Mouse (Mus musculus) G1E (cell line): ENCODE measurements around the gene Pax5.

Experiments used
- CTCF ChIP-seq: IDR thresholded peaks from 2 replicates; pipeline ENCODE4 v1.5.1; 2012; ENCODE audit warnings: low read depth, low read length, inconsistent platforms, mixed read lengths
- GATA1 ChIP-seq: IDR thresholded peaks from 2 replicates; pipeline ENCODE4 v1.6.1; 2012; ENCODE audit warnings: borderline replicate concordance, low read length, inconsistent platforms, mixed read lengths
- GATA2 ChIP-seq: IDR thresholded peaks from 2 replicates; pipeline ENCODE4 v1.6.1; 2012; ENCODE audit warnings: low read depth, low read length, inconsistent platforms, borderline replicate concordance
- POLR2AphosphoS5 ChIP-seq: IDR thresholded peaks from 2 replicates; pipeline ENCODE4 v1.6.1; 2012; ENCODE audit warnings: low read depth, low read length, inconsistent platforms; ENCODE audit not compliant: insufficient replicate concordance
- TAL1 ChIP-seq: conservative IDR thresholded peaks from 2 replicates; pipeline ENCODE4 v1.6.1; 2012; ENCODE audit warnings: low read depth, low read length, inconsistent platforms, mixed read lengths

DNA sequence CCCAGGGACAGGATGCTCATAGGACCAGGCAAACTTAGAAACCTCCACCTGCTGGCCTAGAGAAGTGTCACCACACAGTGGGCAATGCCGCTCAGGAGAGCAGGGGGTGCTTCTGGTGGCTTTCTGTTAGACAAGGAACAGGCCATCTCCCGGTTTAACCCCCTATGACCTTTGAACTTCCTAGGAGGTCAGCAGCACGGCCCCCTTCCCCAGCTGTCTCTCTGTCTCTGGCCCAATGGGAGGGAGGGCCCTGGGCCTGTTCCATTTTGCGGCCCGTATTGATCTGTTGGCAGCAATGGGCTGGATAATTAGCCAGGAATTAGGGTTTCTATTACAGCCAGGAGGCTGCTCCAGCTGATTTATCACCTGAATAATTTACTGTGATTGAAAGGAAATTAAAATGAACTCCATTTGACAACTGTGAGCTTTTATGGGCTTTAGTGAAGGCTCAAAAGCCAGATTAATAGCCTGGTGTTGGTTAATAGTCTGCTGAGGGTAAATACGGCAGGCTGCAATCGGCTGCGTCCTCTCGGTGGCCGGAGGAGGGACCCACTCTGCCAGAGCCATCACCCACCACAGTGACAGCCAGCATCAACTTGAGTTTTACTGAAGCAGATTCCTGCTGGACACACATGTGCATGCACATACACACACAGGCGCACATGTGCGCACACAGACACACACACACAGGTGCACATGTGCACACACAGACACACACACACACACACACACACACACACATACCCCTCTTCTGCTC lies 68.3 kb downstream of the Pax5 start:
- TF ChIP-seq GATA1, result no peak
- no peak for TF ChIP-seq CTCF
- no peak for TF ChIP-seq TAL1
- no peak for TF ChIP-seq GATA2
- TF ChIP-seq POLR2AphosphoS5, result no peak
